Mouse (Mus musculus): ENCODE data around the gene Sqor.

- TF ChIP-seq CTCF (IDR thresholded peaks at IDR 0.05; ENCODE audit: low read depth) (peak; percentile 99), EP300 (optimal IDR thresholded peaks at IDR 0.05) (no peak)
Observed at GRCm38 (mm10) chr2:122753739-122754343, 11.2 kb upstream of the Sqor start.

Measured in stomach, postnatal 0 days (tissue).